Comparison of ENCODE assay signal across 8 mouse cellular contexts in genomic region chr15:101267053-101268032, GRCm38 (mm10). TPM values are rescaled to one million over a fixed set of nuclear protein-coding genes. Genes with fewer than 3 reads are reported as not detected.
DNase-seq lines count a peak whose midpoint lies in the region; ATAC-seq and TF ChIP-seq lines count a peak whose summit lies in the region.

No protein-coding gene starts in this region.

- H3K4me3 ChIP-seq in erythroblast, embryonic 14.5 days (replicated peaks): peak overlapping the region; percentile 16
- peak overlapping the region; percentile 61 for H3K4me3 ChIP-seq in hindbrain, embryonic 10.5 days
- H3K4me3 ChIP-seq in limb, embryonic 14.5 days (replicated peaks; ENCODE audit: low read length): peak overlapping the region; percentile 48
- peak overlapping the region; percentile 45 for H3K4me3 ChIP-seq in neural tube, embryonic 12.5 days

- intact Hi-C loops in left cerebral cortex, postnatal 14 days (cut with DNase I): no loop called here

- peak overlapping the region; percentile 67 for H3K9ac ChIP-seq in limb, embryonic 14.5 days (ENCODE audit: low read depth, low read length, severe bottlenecking)
- no peak overlapping the region for H3K9ac ChIP-seq in neural tube, embryonic 12.5 days

- peaks cover 42% of the 10 kb centered on the region for H3K27me3 ChIP-seq in erythroblast, embryonic 14.5 days (ENCODE audit: control insufficient read depth)
- peaks cover 61% of the 10 kb centered on the region for H3K27me3 ChIP-seq in hindbrain, embryonic 10.5 days (ENCODE audit: insufficient read depth, poor library complexity, severe bottlenecking)
- no peaks in the 10 kb centered on the region for H3K27me3 ChIP-seq in limb, embryonic 14.5 days (ENCODE audit: control insufficient read depth, insufficient read depth, low read length)
- H3K27me3 ChIP-seq in neural tube, embryonic 12.5 days (replicated peaks): peaks cover 32% of the 10 kb centered on the region

- peak overlapping the region; percentile 92 for H3K4me2 ChIP-seq in limb, embryonic 14.5 days (replicated peaks; ENCODE audit: low read depth, low read length, severe bottlenecking)
- H3K4me2 ChIP-seq in neural tube, embryonic 12.5 days (replicated peaks): peak overlapping the region; percentile 91

- no peak for ATAC-seq in erythroblast, adult 5-6 weeks (replicated peaks; ENCODE audit: low FRiP score, poor library complexity, severe bottlenecking)
- ATAC-seq in limb, embryonic 14.5 days (ENCODE audit: low FRiP score, low read depth): no peak
- no peak for ATAC-seq in neural tube, embryonic 12.5 days (ENCODE audit: low FRiP score, low read depth)

- H3K36me3 ChIP-seq in erythroblast, embryonic 14.5 days (ENCODE audit: control insufficient read depth): no peaks in the 10 kb centered on the region
- peaks cover 18% of the 10 kb centered on the region for H3K36me3 ChIP-seq in hindbrain, embryonic 10.5 days
- H3K36me3 ChIP-seq in limb, embryonic 14.5 days (ENCODE audit: control insufficient read depth, insufficient read depth, low read length): peaks cover 22% of the 10 kb centered on the region
- H3K36me3 ChIP-seq in neural tube, embryonic 12.5 days: peaks cover 14% of the 10 kb centered on the region

- no peak for TF ChIP-seq POLR2A in brain, embryonic 14.5 days (IDR thresholded peaks at IDR 0.05; ENCODE audit: borderline replicate concordance, extremely low read depth, insufficient read depth, insufficient read length, poor library complexity, severe bottlenecking)
- TF ChIP-seq POLR2A in limb, embryonic 14.5 days (IDR thresholded peaks at IDR 0.05; ENCODE audit: borderline replicate concordance, extremely low read depth, insufficient read depth, insufficient read length): no peak

- peak overlapping the region; percentile 82 for H3K27ac ChIP-seq in hindbrain, embryonic 10.5 days
- H3K27ac ChIP-seq in limb, embryonic 14.5 days (replicated peaks; ENCODE audit: low read depth, low read length): 0 out of 2 replicates have a peak overlapping the region, but pooled peaks have one; percentile 30
- no peak overlapping the region for H3K27ac ChIP-seq in neural tube, embryonic 12.5 days

- 7% methylated on average over 25 of the region's 25 CpGs for WGBS in hindbrain, embryonic 10.5 days
- 5% methylated on average over 25 of the region's 25 CpGs for WGBS in limb, embryonic 14.5 days
- 5% methylated on average over 25 of the region's 25 CpGs for WGBS in neural tube, embryonic 12.5 days

- DNase-seq in brain, embryonic 14.5 days (ENCODE audit: low read depth): peak; percentile 9
- no peak for DNase-seq in hindbrain, embryonic 10.5 days (ENCODE audit: low spot score)
- peak; percentile 13 for DNase-seq in limb, embryonic 14.5 days (ENCODE audit: low spot score)
- no peak for DNase-seq in left cerebral cortex, postnatal 14 days (ENCODE audit: low spot score in 2 of 2)
- no peak for DNase-seq in adipocyte (ENCODE audit: low spot score)

- H3K4me1 ChIP-seq in erythroblast, embryonic 14.5 days (ENCODE audit: control insufficient read depth): peaks cover 3% of the 10 kb centered on the region
- H3K4me1 ChIP-seq in hindbrain, embryonic 10.5 days (replicated peaks): peaks cover 49% of the 10 kb centered on the region
- peaks cover 20% of the 10 kb centered on the region for H3K4me1 ChIP-seq in limb, embryonic 14.5 days (ENCODE audit: control insufficient read depth, insufficient read depth, low read length)
- H3K4me1 ChIP-seq in neural tube, embryonic 12.5 days: peaks cover 9% of the 10 kb centered on the region

- no peak for TF ChIP-seq CTCF in brain, embryonic 14.5 days (IDR thresholded peaks at IDR 0.05; ENCODE audit: borderline replicate concordance, extremely low read depth, insufficient read depth, insufficient read length)

- H3K9me3 ChIP-seq in erythroblast, embryonic 14.5 days (ENCODE audit: control insufficient read depth, low read length): no peaks in the 10 kb centered on the region; the same call in 1 of the 2 replicates
- no peaks in the 10 kb centered on the region for H3K9me3 ChIP-seq in hindbrain, embryonic 10.5 days
- no peaks in the 10 kb centered on the region for H3K9me3 ChIP-seq in limb, embryonic 14.5 days (ENCODE audit: control insufficient read depth, low read length)
- no peaks in the 10 kb centered on the region for H3K9me3 ChIP-seq in neural tube, embryonic 12.5 days

RNA-seq across cellular contexts. Expression of gene Nr4a1, which starts 13.3 kb away (rescaled TPM):
- 0.14 and 0.16 TPM in 2 replicates for polyA plus RNA-seq in erythroblast, embryonic 14.5 days (2012)
- 3.3 and 11.3 TPM in 2 replicates for total RNA-seq in erythroblast, adult 5-6 weeks (2015; ENCODE audit: low replicate concordance)
- 6.0 and 15.7 TPM in 2 replicates for total RNA-seq in erythroblast, adult 5-6 weeks (2017; ENCODE audit: low replicate concordance)
- 5.4 and 10.5 TPM in 2 replicates for polyA plus RNA-seq in brain, embryonic 14.5 days (2012; rRNA removed)
- 4.8 and 5.1 TPM in 2 replicates for polyA plus RNA-seq in hindbrain, embryonic 10.5 days (2016; fragmentation: Nextera tagmentation; extraction: Ambion mirVana)
- 19.6 and 31.2 TPM in 2 replicates for polyA plus RNA-seq in limb, embryonic 14.5 days (2012; rRNA removed)
- 9.9 and 10.5 TPM in 2 replicates for polyA plus RNA-seq in limb, embryonic 14.5 days (2014; fragmentation: Nextera tagmentation; extraction: Ambion mirVana)
- polyA plus RNA-seq in neural tube, embryonic 12.5 days (2016; fragmentation: Nextera tagmentation; extraction: Ambion mirVana): 6.8 and 7.5 TPM in 2 replicates
- 10 to 100 TPM; 65.6 to 78.4 TPM for total RNA-seq in left cerebral cortex, postnatal 14 days (2021)

RNA-seq across cellular contexts. Expression of gene Atg101, which starts 16.7 kb away (rescaled TPM):
- polyA plus RNA-seq in erythroblast, embryonic 14.5 days (2012): 2.8 and 3.0 TPM in 2 replicates
- total RNA-seq in erythroblast, adult 5-6 weeks (2015; ENCODE audit: low replicate concordance): 7.9 and 14.2 TPM in 2 replicates
- 13.0 and 14.1 TPM in 2 replicates for total RNA-seq in erythroblast, adult 5-6 weeks (2017; ENCODE audit: low replicate concordance)
- 58.9 and 75.1 TPM in 2 replicates for polyA plus RNA-seq in brain, embryonic 14.5 days (2012; rRNA removed)
- polyA plus RNA-seq in hindbrain, embryonic 10.5 days (2016; fragmentation: Nextera tagmentation; extraction: Ambion mirVana): 79.0 and 82.1 TPM in 2 replicates
- 42.9 and 47.2 TPM in 2 replicates for polyA plus RNA-seq in limb, embryonic 14.5 days (2012; rRNA removed)
- polyA plus RNA-seq in limb, embryonic 14.5 days (2014; fragmentation: Nextera tagmentation; extraction: Ambion mirVana): 53.3 and 56.0 TPM in 2 replicates
- 74.0 and 80.4 TPM in 2 replicates for polyA plus RNA-seq in neural tube, embryonic 12.5 days (2016; fragmentation: Nextera tagmentation; extraction: Ambion mirVana)
- 10 to 100 TPM; 38.5 to 43.2 TPM for total RNA-seq in left cerebral cortex, postnatal 14 days (2021)

RNA-seq across cellular contexts. Expression of gene 6030408B16Rik, which starts 25.7 kb away (rescaled TPM):
- not detected in 2 replicates for polyA plus RNA-seq in erythroblast, embryonic 14.5 days (2012)
- not detected in 2 replicates for total RNA-seq in erythroblast, adult 5-6 weeks (2015; ENCODE audit: low replicate concordance)
- total RNA-seq in erythroblast, adult 5-6 weeks (2017; ENCODE audit: low replicate concordance): not detected in 2 replicates
- polyA plus RNA-seq in brain, embryonic 14.5 days (2012; rRNA removed): 0.41 and 0.42 TPM in 2 replicates
- 0.27 and 0.39 TPM in 2 replicates for polyA plus RNA-seq in hindbrain, embryonic 10.5 days (2016; fragmentation: Nextera tagmentation; extraction: Ambion mirVana)
- polyA plus RNA-seq in limb, embryonic 14.5 days (2012; rRNA removed): 1.0 and 2.2 TPM in 2 replicates
- polyA plus RNA-seq in limb, embryonic 14.5 days (2014; fragmentation: Nextera tagmentation; extraction: Ambion mirVana): 0.74 and 1.8 TPM in 2 replicates
- 0.13 and 0.23 TPM in 2 replicates for polyA plus RNA-seq in neural tube, embryonic 12.5 days (2016; fragmentation: Nextera tagmentation; extraction: Ambion mirVana)
- total RNA-seq in left cerebral cortex, postnatal 14 days (2021): under 1 TPM; 0.24 to 0.49 TPM

RNA-seq across cellular contexts. Expression of gene Grasp, which starts 43.4 kb away (rescaled TPM):
- 0.05 TPM in 1 of 2 replicates, not detected in the other for polyA plus RNA-seq in erythroblast, embryonic 14.5 days (2012)
- total RNA-seq in erythroblast, adult 5-6 weeks (2015; ENCODE audit: low replicate concordance): not detected in 2 replicates
- 0.84 TPM in 1 of 2 replicates, not detected in the other for total RNA-seq in erythroblast, adult 5-6 weeks (2017; ENCODE audit: low replicate concordance)
- 4.9 and 6.5 TPM in 2 replicates for polyA plus RNA-seq in brain, embryonic 14.5 days (2012; rRNA removed)
- polyA plus RNA-seq in hindbrain, embryonic 10.5 days (2016; fragmentation: Nextera tagmentation; extraction: Ambion mirVana): 5.5 and 5.8 TPM in 2 replicates
- polyA plus RNA-seq in limb, embryonic 14.5 days (2012; rRNA removed): 20.5 and 25.8 TPM in 2 replicates
- 7.4 and 7.5 TPM in 2 replicates for polyA plus RNA-seq in limb, embryonic 14.5 days (2014; fragmentation: Nextera tagmentation; extraction: Ambion mirVana)
- polyA plus RNA-seq in neural tube, embryonic 12.5 days (2016; fragmentation: Nextera tagmentation; extraction: Ambion mirVana): 9.2 and 13.8 TPM in 2 replicates
- total RNA-seq in left cerebral cortex, postnatal 14 days (2021): 10 to 100 TPM; 58.2 to 67.1 TPM

Comparison
In these comparisons a context has a peak if more than half of its experiments do, and no peak if none do; other contexts are left out.
1. DNase-seq: peak in brain, embryonic 14.5 days (single experiment) and limb, embryonic 14.5 days (single experiment); none in hindbrain, embryonic 10.5 days (single experiment), left cerebral cortex, postnatal 14 days (0 of 2) and adipocyte (single experiment).
2. RNA of gene Atg101, which starts 16.7 kb away (polyA plus RNA-seq): 79.0 to 82.1 TPM in hindbrain, embryonic 10.5 days, 74.0 to 80.4 TPM in neural tube, embryonic 12.5 days, 58.9 to 75.1 TPM in brain, embryonic 14.5 days and 42.9 to 56.0 TPM in limb, embryonic 14.5 days; 2.8 to 3.0 TPM in erythroblast, embryonic 14.5 days; every median in the first group is over 10 times any median in the second.
3. Peak in every context shown above with its lines, with median percentiles within 50 percentile points of each other: H3K4me3 ChIP-seq.